Mouse (Mus musculus): Measurements from ENCODE around the gene Pola2.

GRCm38 (mm10) chr19:5962651-5963050 lies 1.4 kb downstream of the Pola2 start:
- TF ChIP-seq CTCF (IDR thresholded peaks at IDR 0.05; ENCODE audit: borderline replicate concordance, extremely low read depth, insufficient read depth, insufficient read length) = no peak
- no peak for TF ChIP-seq POLR2A (IDR thresholded peaks at IDR 0.05; ENCODE audit: borderline replicate concordance, extremely low read depth, insufficient read depth, insufficient read length, poor library complexity, severe bottlenecking)

Measured in brain, embryonic 14.5 days (tissue).